In the genomic region with DNA sequence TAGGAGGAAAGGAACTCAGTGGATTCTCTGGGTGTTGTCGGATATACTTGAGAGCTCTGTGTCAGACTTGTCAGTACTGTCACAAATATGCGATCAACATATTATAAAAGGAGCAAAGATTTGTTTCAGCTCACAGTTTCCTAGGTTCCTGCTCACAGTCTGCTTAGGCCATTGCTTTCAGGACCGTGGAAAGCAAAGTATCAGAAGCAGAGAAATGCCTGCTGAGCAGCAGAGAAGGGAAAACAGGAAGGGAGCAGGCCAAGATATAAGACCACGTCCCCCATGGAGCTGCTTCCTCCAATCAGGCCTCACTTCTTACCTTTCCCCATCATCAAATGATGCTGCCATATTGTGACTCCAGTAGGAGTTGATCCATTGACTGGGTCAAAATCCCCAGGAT, we compare ENCODE assay signal across 17 mouse cellular contexts.
"Had no signal": no experiment of that assay in that cellular context is flagged by ENCODE, and none has a peak within 500 bp of the region (broad histone marks: within the 10 kb centered on the region; RNA-seq: fewer than 3 reads in every experiment).

No protein-coding gene starts in this region.

- H3K4me1 ChIP-seq: stomach, embryonic 15.5 days had no signal

- H3K9me3 ChIP-seq: neural tube, embryonic 12.5 days; neural tube, embryonic 13.5 days; neural tube, embryonic 15.5 days; stomach, embryonic 15.5 days had no signal

- H3K9ac ChIP-seq: neural tube, embryonic 12.5 days; neural tube, embryonic 13.5 days; neural tube, embryonic 15.5 days; stomach, embryonic 15.5 days had no signal

- H3K36me3 ChIP-seq: neural tube, embryonic 12.5 days; neural tube, embryonic 13.5 days; neural tube, embryonic 15.5 days; stomach, embryonic 15.5 days had no signal

- H3K4me2 ChIP-seq: neural tube, embryonic 12.5 days; neural tube, embryonic 13.5 days; neural tube, embryonic 15.5 days; stomach, embryonic 15.5 days had no signal

- DNase-seq: retina, postnatal 1 day; right cerebral cortex, adult 18-20 months; right cerebral cortex, postnatal 14 days; right cerebral cortex, postnatal 25 days; right cerebral cortex, postnatal 4 days; spleen, adult 18-20 months; thymus, adult 18-20 months; thymus, adult 2 months; thymus, postnatal 14 days; thymus, postnatal 25 days; thymus, postnatal 36 days; thymus, postnatal 4 days had no signal

- H3K27ac ChIP-seq: neural tube, embryonic 12.5 days; neural tube, embryonic 13.5 days; neural tube, embryonic 15.5 days; stomach, embryonic 15.5 days; stomach, postnatal 0 days had no signal

- H3K27me3 ChIP-seq: neural tube, embryonic 12.5 days; neural tube, embryonic 13.5 days; neural tube, embryonic 15.5 days; stomach, embryonic 15.5 days had no signal

- H3K4me3 ChIP-seq: neural tube, embryonic 12.5 days; neural tube, embryonic 13.5 days; neural tube, embryonic 15.5 days; stomach, embryonic 15.5 days had no signal
